16 mouse cellular contexts compared by ENCODE assay signal in the genomic region with DNA sequence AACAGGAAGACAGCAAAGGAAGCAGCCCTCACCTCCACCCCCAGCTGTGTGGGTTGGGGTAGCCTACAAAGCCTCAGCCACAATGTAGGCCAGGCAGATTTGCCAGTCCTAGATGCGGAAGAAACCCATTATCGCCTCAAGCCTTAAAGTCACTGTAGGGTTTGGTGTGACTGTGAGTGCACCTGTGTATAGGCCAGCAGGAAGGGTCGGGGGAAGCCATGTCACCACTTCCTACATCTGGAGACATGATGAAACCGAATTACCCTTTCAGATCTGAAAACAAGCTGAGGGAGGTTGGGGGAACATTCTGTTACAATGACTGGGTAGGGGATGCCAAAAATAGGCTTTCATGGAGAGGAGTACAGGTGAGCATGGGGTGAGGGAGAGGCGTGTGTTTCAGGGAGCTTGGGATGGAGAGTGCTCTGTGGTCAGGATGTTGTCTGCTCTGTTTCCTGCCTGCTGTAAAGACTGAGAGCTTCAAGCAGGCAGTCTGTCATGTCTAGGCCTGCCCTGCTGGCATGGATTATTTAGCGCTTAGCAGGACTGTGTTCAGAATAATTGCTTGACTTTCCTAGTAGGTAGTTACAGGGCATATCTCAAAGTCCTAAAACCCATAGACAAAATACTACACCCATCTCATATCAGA.
DNase-seq lines count a peak whose midpoint lies in the region; ATAC-seq lines count a peak whose summit lies in the region.
"Had no signal": no experiment of that assay in that cellular context is flagged by ENCODE, and none has a peak within 500 bp of the region (broad histone marks: within the 10 kb centered on the region; RNA-seq: fewer than 3 reads in every experiment).

No protein-coding gene starts in this region.

- no peak for ATAC-seq in forebrain, embryonic 13.5 days
- ATAC-seq: inflammation-experienced regulatory T-cells, adult 6 months had no signal

- no peaks in the 10 kb centered on the region for H3K36me3 ChIP-seq in forebrain, embryonic 13.5 days (ENCODE audit: poor library complexity, severe bottlenecking)
- H3K36me3 ChIP-seq: limb, embryonic 15.5 days; neural tube, embryonic 15.5 days had no signal

- DNase-seq in embryo, embryonic 10 days (ENCODE audit: low spot score): peak; percentile 29
- no peak for DNase-seq in embryo, embryonic 9.5 days (ENCODE audit: extremely low spot score)
- peak; percentile 7 to 10 for DNase-seq in spleen, postnatal 36 days (ENCODE audit: low spot score in 2 of 2)
- DNase-seq in spleen, postnatal 4 days (ENCODE audit: low spot score in 2 of 2): no peak
- peak; percentile 72 for DNase-seq in naive thymus-derived CD4-positive, alpha-beta T cell, adult 2 months (ENCODE audit: low read depth)
- no peak for DNase-seq in MN1 (ENCODE audit: low spot score)
- no peak for DNase-seq in cerebellum, postnatal 10 days
- DNase-seq: cerebellum, postnatal 25 days; gastrocnemius, postnatal 36 days; lung, adult 2 months; right cerebral cortex, postnatal 14 days had no signal

- no peaks in the 10 kb centered on the region for H3K4me1 ChIP-seq in forebrain, embryonic 13.5 days
- H3K4me1 ChIP-seq: limb, embryonic 15.5 days; neural tube, embryonic 15.5 days had no signal

- no peak overlapping the region for H3K4me2 ChIP-seq in forebrain, embryonic 13.5 days
- H3K4me2 ChIP-seq: limb, embryonic 15.5 days; neural tube, embryonic 15.5 days had no signal

- no peaks in the 10 kb centered on the region for H3K27me3 ChIP-seq in forebrain, embryonic 13.5 days
- H3K27me3 ChIP-seq: limb, embryonic 15.5 days; neural tube, embryonic 15.5 days had no signal

- WGBS in forebrain, embryonic 13.5 days: 88% methylated on average over 6 of the region's 6 CpGs

- H3K9me3 ChIP-seq in forebrain, embryonic 13.5 days (replicated peaks): no peaks in the 10 kb centered on the region
- H3K9me3 ChIP-seq: limb, embryonic 15.5 days; neural tube, embryonic 15.5 days had no signal

- no peak overlapping the region for H3K27ac ChIP-seq in forebrain, embryonic 13.5 days
- H3K27ac ChIP-seq: left cerebral cortex, adult 2 months; limb, embryonic 15.5 days; neural tube, embryonic 15.5 days had no signal

- H3K4me3 ChIP-seq in forebrain, embryonic 13.5 days: no peak overlapping the region
- H3K4me3 ChIP-seq: left cerebral cortex, adult 2 months; limb, embryonic 15.5 days; neural tube, embryonic 15.5 days had no signal

- no peak overlapping the region for H3K9ac ChIP-seq in forebrain, embryonic 13.5 days
- H3K9ac ChIP-seq: limb, embryonic 15.5 days; neural tube, embryonic 15.5 days had no signal

Comparison
In these comparisons a context has a peak if more than half of its experiments do, and no peak if none do; other contexts are left out.
1. DNase-seq: peak in embryo, embryonic 10 days (single experiment), spleen, postnatal 36 days (2 of 2) and naive thymus-derived CD4-positive, alpha-beta T cell, adult 2 months (single experiment); none in embryo, embryonic 9.5 days (single experiment), spleen, postnatal 4 days (0 of 2), MN1 (single experiment) and cerebellum, postnatal 10 days (0 of 2).